Mouse (Mus musculus): ENCODE results near the gene Rps6ka4. TPM values are rescaled to one million over a fixed set of nuclear protein-coding genes. Genes with fewer than 3 reads are reported as not detected.

Gene Rps6ka4
- polyA plus RNA-seq, 1 experiment from 2014 or later: 5.1 TPM

DNA sequence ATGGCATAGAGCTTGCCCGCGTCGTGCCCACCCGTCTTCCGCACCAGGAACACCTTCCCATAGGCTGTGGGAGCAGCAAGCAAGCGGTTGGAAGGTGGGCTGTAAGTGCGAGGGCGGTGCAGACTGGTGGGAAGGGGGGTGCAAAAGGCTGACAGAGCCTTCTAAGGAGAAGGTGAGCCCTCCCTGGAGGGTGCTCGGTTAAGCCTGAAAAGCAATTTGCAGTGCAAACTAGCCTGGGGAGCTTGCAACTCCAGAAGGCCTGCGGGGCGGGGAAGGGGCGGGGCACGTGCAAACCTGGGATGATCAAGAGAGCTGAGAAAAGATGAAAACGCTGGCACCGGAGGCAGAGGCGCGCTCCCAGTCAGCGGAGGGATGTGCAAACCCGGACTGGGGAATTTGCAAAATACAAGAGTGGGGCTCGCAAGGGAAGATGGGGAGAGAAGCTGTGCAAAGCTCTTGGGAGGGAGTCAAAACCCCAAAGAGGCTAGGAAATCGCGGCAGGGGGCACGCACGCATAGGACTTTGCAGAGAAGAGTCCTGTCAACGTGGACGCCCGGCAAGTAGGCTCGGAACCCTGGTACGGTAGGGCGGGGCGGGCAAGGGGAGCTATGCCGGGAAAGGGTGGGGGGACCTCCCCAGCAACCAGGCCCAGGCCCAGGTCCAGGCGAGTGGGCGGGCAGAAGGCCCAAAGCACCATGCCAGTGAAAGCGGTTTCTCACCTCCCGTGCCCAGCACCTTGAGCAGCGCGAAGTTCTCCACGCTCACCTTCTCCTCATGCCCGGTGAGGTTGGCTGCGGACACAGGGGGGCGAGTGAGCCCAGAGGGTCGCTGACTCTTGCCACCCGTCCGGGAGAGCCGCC is 591 bp downstream of the Rps6ka4 start:
- H3K27me3 ChIP-seq (ENCODE audit: control insufficient read depth, insufficient read depth, low read length): peaks cover 37% of the 10 kb centered on the region
- no peaks in the 10 kb centered on the region for H3K36me3 ChIP-seq (ENCODE audit: control insufficient read depth, insufficient read depth, low read length)
- peak overlapping the region; percentile 74 for H3K9ac ChIP-seq (ENCODE audit: low read length)
- H3K27ac ChIP-seq (ENCODE audit: low read depth, low read length): no peak overlapping the region
- H3K4me3 ChIP-seq (ENCODE audit: low read depth, low read length): peak overlapping the region; percentile 57
- peaks cover 13% of the 10 kb centered on the region for H3K4me1 ChIP-seq (ENCODE audit: control insufficient read depth, insufficient read depth, low read length)
- DNase-seq (ENCODE audit: low spot score, missing footprints): peak; percentile 95
- WGBS: 1% methylated on average over 46 of the region's 46 CpGs
- peak; percentile 59 for ATAC-seq (ENCODE audit: low FRiP score)
- H3K9me3 ChIP-seq (ENCODE audit: control insufficient read depth, low read length): no peaks in the 10 kb centered on the region
- H3K4me2 ChIP-seq: peak overlapping the region; percentile 99

DNA sequence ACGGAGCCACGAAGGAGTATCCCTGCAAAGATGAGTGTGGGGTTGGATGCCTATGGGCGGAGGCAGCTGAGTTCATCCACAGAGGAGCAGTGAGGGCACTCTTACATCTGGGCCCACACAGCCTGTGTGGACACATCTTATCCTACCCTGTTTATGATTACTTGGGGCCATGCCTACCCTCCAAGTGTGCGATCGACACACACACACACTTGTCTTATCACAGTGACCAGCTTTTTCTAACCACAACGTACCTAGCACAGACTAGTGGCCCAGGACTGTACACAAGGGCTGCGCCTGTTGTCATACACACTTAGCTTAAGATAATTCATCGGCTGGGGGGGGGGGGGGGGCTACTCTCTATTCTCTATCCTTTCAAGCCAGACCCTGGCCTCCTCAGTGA is 8.1 kb downstream of the Rps6ka4 start:
- Histone ChIP-seq H3K27me3 (ENCODE audit: control insufficient read depth, insufficient read depth, low read length) (peaks cover 38% of the 10 kb centered on the region), H3K4me2 (no peak overlapping the region), H3K9me3 (ENCODE audit: control insufficient read depth, low read length) (no peaks in the 10 kb centered on the region), H3K4me1 (ENCODE audit: control insufficient read depth, insufficient read depth, low read length) (peaks cover 16% of the 10 kb centered on the region), H3K36me3 (ENCODE audit: control insufficient read depth, insufficient read depth, low read length) (no peaks in the 10 kb centered on the region), H3K4me3 (ENCODE audit: low read depth, low read length) (no peak overlapping the region), H3K27ac (ENCODE audit: low read depth, low read length) (no peak overlapping the region), H3K9ac (ENCODE audit: low read length) (no peak overlapping the region)
- DNase-seq (ENCODE audit: low spot score, missing footprints) (no peak), ATAC-seq (ENCODE audit: low FRiP score) (no peak)
- 88% methylated on average over 8 of the region's 8 CpGs for WGBS

DNA sequence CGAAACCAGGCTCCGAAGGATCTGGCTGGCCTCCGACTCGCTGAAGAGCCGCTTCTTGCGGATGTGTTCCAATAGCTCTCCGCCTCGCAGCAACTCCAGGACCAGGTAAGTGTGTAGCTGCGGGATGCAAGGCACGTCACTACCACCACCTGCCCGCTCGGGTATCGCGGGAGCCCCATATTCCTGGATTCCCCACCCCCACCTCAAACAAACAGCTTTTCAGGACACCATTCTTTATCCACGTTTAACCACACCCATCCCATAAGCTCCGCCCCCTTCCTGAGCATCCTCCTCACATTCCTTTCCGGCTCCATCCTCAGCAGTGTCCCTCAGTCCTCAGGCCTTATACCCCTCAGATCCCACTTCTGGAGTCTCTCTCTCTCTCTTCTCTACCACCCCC is 9.1 kb downstream of the Rps6ka4 start:
- Histone ChIP-seq H3K4me2 (peak overlapping the region; percentile 55), H3K4me1 (ENCODE audit: control insufficient read depth, insufficient read depth, low read length) (peaks cover 16% of the 10 kb centered on the region), H3K27me3 (ENCODE audit: control insufficient read depth, insufficient read depth, low read length) (peaks cover 38% of the 10 kb centered on the region), H3K27ac (ENCODE audit: low read depth, low read length) (no peak overlapping the region), H3K9ac (ENCODE audit: low read length) (peak overlapping the region; percentile 26), H3K36me3 (ENCODE audit: control insufficient read depth, insufficient read depth, low read length) (no peaks in the 10 kb centered on the region), H3K4me3 (ENCODE audit: low read depth, low read length) (peak overlapping the region; percentile 28), H3K9me3 (ENCODE audit: control insufficient read depth, low read length) (no peaks in the 10 kb centered on the region)
- ATAC-seq (ENCODE audit: low FRiP score) (peak; percentile 36; the same call in 1 of the 2 replicates), DNase-seq (ENCODE audit: low spot score, missing footprints) (peak; percentile 92)
- WGBS: 4% methylated on average over 17 of the region's 17 CpGs

DNA sequence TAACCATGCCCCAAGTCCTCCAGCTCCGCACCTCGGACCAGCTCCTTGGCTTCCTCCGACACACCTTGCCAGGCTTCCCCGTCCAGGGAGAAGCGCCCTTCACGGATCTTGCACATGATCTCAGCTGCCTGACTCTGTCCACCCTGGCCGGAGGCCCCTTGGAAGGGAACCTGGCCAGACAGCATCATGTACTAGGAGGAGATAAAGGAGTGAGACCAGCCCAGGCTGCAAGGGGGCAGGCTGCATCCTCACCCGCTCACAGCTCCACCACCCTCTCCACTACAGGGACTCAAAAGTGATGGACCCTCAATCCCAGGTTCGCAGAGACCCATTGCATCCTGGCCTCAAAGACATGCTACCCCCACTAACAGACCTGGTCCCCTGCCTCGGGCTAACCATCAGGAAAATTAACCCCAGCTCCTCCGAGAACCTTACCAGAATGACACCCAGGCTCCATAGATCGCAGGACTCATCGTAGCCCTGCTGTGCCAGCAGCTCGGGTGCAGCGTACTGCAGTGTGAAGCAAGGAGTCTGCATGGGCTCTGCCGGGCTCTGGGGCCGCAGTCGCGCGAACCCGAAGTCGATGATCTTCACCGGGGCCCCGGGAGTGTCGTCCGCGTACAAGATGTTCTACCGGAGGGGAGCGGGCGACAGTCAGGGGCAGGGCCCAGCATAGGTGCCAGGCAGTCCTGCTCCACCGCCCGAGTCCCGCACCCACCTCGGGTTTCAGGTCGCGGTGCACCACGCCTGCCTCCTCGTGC is 9.7 kb downstream of the Rps6ka4 start:
- Histone ChIP-seq H3K36me3 (ENCODE audit: control insufficient read depth, insufficient read depth, low read length) (no peaks in the 10 kb centered on the region), H3K27me3 (ENCODE audit: control insufficient read depth, insufficient read depth, low read length) (peaks cover 38% of the 10 kb centered on the region), H3K9me3 (ENCODE audit: control insufficient read depth, low read length) (no peaks in the 10 kb centered on the region), H3K4me1 (ENCODE audit: control insufficient read depth, insufficient read depth, low read length) (peaks cover 16% of the 10 kb centered on the region), H3K9ac (ENCODE audit: low read length) (peak overlapping the region; percentile 41), H3K27ac (ENCODE audit: low read depth, low read length) (no peak overlapping the region), H3K4me3 (ENCODE audit: low read depth, low read length) (peak overlapping the region; percentile 28), H3K4me2 (peak overlapping the region; percentile 55)
- WGBS: 2% methylated on average over 38 of the region's 38 CpGs
- peak; percentile 91 for DNase-seq (ENCODE audit: low spot score, missing footprints)
- peak; percentile 23; the same call in 1 of the 2 replicates for ATAC-seq (ENCODE audit: low FRiP score)

DNA sequence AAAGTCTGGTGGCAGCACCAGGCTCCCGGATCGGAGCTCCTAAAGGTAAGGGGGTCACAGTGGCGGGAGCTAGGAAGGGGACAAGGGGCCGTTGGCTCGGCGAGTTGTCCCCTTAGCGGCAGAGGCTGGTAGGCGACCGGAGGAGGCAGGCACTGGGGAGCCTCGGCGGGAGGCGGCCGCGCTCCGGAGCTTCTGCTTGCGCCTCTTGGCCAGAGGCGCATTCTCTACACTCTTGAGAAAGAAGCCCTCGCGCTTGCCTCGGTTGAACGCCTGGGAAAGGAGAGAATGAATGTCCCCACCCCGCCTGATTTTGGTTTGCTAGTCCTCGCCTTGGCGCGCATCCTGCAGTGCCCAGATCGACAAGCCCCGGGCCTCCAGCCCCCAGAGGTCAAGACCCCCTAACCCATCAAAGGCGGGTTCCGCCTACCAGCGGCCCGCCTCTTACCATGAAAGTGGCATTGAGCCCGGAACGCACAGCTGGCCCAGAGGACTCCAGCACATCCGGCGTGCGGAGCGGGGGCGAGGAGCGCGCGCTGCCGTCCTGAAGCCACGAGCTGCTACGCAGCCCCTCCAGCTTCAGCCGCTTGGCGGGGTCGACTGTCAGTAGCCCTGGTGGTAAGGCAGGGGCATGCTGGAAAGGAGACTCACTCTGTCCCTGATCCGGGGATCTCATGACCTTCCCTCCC is 10.4 kb downstream of the Rps6ka4 start:
- Histone ChIP-seq H3K27me3 (ENCODE audit: control insufficient read depth, insufficient read depth, low read length) (peaks cover 38% of the 10 kb centered on the region), H3K9me3 (ENCODE audit: control insufficient read depth, low read length) (no peaks in the 10 kb centered on the region), H3K4me2 (peak overlapping the region; percentile 55), H3K4me3 (ENCODE audit: low read depth, low read length) (peak overlapping the region; percentile 28), H3K36me3 (ENCODE audit: control insufficient read depth, insufficient read depth, low read length) (no peaks in the 10 kb centered on the region), H3K9ac (ENCODE audit: low read length) (peak overlapping the region; percentile 41; the same call in 1 of the 2 replicates), H3K27ac (ENCODE audit: low read depth, low read length) (no peak overlapping the region), H3K4me1 (ENCODE audit: control insufficient read depth, insufficient read depth, low read length) (peaks cover 16% of the 10 kb centered on the region)
- peak; percentile 33; the same call in 1 of the 2 replicates for ATAC-seq (ENCODE audit: low FRiP score)
- peak; percentile 94 for DNase-seq (ENCODE audit: low spot score, missing footprints)
- under 1% methylated on average over 48 of the region's 48 CpGs for WGBS

DNA sequence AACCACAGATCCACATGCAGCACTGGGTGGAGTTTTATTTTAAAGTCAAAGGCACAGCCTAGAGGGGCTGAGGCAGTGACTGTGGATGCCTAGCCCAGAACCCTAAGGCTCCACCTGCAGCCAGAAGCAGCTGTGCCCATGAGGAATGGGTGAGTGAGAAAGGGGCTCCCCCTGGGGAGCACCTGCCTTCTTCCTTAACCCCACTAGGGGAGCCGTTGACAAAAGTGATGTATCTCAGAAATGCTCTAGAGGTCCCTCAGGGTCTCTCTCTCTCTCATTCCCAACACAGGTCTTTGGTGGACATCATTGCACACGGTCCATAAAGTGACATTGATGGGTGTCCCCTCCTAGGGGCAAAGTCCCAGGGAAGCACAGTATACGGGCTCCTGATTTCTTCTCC is 11.4 kb downstream of the Rps6ka4 start:
- Histone ChIP-seq H3K4me3 (ENCODE audit: low read depth, low read length) (no peak overlapping the region), H3K9ac (ENCODE audit: low read length) (no peak overlapping the region), H3K36me3 (ENCODE audit: control insufficient read depth, insufficient read depth, low read length) (no peaks in the 10 kb centered on the region), H3K4me1 (ENCODE audit: control insufficient read depth, insufficient read depth, low read length) (peaks cover 16% of the 10 kb centered on the region), H3K4me2 (no peak overlapping the region), H3K27ac (ENCODE audit: low read depth, low read length) (no peak overlapping the region), H3K9me3 (ENCODE audit: control insufficient read depth, low read length) (no peaks in the 10 kb centered on the region), H3K27me3 (ENCODE audit: control insufficient read depth, insufficient read depth, low read length) (peaks cover 38% of the 10 kb centered on the region)
- DNase-seq (ENCODE audit: low spot score, missing footprints) (no peak), ATAC-seq (ENCODE audit: low FRiP score) (no peak)
- WGBS: 8% methylated on average over 3 of the region's 3 CpGs

DNA sequence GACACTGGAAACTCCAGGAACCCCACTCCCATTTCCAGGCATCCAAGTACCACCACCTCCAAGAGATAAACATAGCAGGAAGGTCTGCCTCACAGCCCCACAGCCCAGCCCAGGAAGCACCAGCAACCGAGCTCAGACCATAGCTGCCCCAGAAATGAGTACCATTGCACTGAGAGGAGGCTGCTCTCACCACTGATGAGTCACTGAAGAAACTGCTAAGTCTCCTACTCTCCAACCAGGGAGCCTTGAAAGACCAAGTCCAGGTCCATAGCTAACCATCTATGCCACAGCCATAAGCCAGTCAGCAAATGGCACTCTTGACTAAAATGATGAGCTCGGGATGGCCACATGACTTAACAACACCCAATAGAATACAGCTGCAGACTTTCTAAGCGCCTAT is 13.8 kb downstream of the Rps6ka4 start:
- Histone ChIP-seq H3K9me3 (ENCODE audit: control insufficient read depth, low read length) (no peaks in the 10 kb centered on the region), H3K27me3 (ENCODE audit: control insufficient read depth, insufficient read depth, low read length) (peaks cover 29% of the 10 kb centered on the region), H3K4me3 (ENCODE audit: low read depth, low read length) (no peak overlapping the region), H3K4me1 (ENCODE audit: control insufficient read depth, insufficient read depth, low read length) (peaks cover 16% of the 10 kb centered on the region), H3K36me3 (ENCODE audit: control insufficient read depth, insufficient read depth, low read length) (no peaks in the 10 kb centered on the region), H3K27ac (ENCODE audit: low read depth, low read length) (no peak overlapping the region), H3K4me2 (no peak overlapping the region), H3K9ac (ENCODE audit: low read length) (no peak overlapping the region)
- no peak for DNase-seq (ENCODE audit: low spot score, missing footprints)
- no peak for ATAC-seq (ENCODE audit: low FRiP score)
- 78% methylated on average over 3 of the region's 3 CpGs for WGBS

DNA sequence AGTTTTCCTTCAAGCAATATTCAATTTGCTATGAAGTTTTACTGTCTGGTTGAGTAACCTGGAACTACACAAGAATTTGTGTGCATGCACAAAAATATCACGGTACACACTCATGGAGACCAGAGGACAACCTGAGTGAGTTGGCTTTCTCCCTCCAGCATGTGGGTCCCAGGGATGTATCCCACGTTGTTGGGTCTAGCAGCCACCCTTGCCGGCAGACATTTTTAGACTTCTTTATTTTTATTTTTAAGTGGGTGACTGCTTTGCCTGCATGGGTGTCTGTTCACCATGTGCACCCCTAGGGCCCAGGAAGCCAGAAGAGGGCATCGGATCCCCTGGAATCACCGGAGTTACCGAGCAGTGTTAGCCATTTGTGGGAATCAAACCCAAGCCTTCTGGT is 15.1 kb downstream of the Rps6ka4 start:
- no peak for ATAC-seq (ENCODE audit: low FRiP score)
- 83% methylated on average over 6 of the region's 6 CpGs for WGBS
- peaks cover 17% of the 10 kb centered on the region for H3K27me3 ChIP-seq (ENCODE audit: control insufficient read depth, insufficient read depth, low read length)

More for the DNA sequence above, 15.1 kb downstream of the Rps6ka4 start:
- H3K4me1 ChIP-seq (ENCODE audit: control insufficient read depth, insufficient read depth, low read length): peaks cover 7% of the 10 kb centered on the region
- no peak overlapping the region for H3K27ac ChIP-seq (ENCODE audit: low read depth, low read length)
- H3K9me3 ChIP-seq (ENCODE audit: control insufficient read depth, low read length): no peaks in the 10 kb centered on the region
- no peak for DNase-seq (ENCODE audit: low spot score, missing footprints)
- H3K4me2 ChIP-seq: no peak overlapping the region
- H3K9ac ChIP-seq (ENCODE audit: low read length): no peak overlapping the region
- H3K36me3 ChIP-seq (ENCODE audit: control insufficient read depth, insufficient read depth, low read length): no peaks in the 10 kb centered on the region
- H3K4me3 ChIP-seq (ENCODE audit: low read depth, low read length): no peak overlapping the region

Data from midbrain, embryonic 11.5 days (tissue).